Mouse (Mus musculus) liver, postnatal 0 days (tissue): ENCODE measurements around the gene Fer. TPM values are rescaled to one million over a fixed set of nuclear protein-coding genes. Genes with fewer than 3 reads are reported as not detected.

ENCODE experiments used
- ATAC-seq: fragments of 200-750 bp; cut with Nextera tagmentation; 2 replicates; pipeline ENCODE4 v1.8.0; 2017; ENCODE audit warnings: mild to moderate bottlenecking, moderate library complexity
- DNase-seq: peaks from one replicate; pipeline ENCODE4 v3.0.0-alpha.2; 2016
- H3K27ac ChIP-seq: fragments of 300-500 bp; sonication (generic); 2 replicates; pipeline ENCODE4 v1.5.1; 2014; ENCODE audit warnings: antibody characterized with exemption, moderate library complexity, mild to moderate bottlenecking, low read depth
- H3K27me3 ChIP-seq: fragments of 300-500 bp; sonication (generic); 2 replicates; pipeline ENCODE4 v1.6.1; 2014; ENCODE audit warnings: low read length, control low read depth, mixed read lengths; ENCODE audit not compliant: insufficient read depth
- H3K36me3 ChIP-seq: fragments of 300-500 bp; sonication (generic); replicated peaks from 2 replicates; pipeline ENCODE4 v1.6.1; 2014; ENCODE audit warnings: mild to moderate bottlenecking, control low read depth, low read length, moderate library complexity, mixed read lengths; ENCODE audit not compliant: insufficient read depth
- H3K4me1 ChIP-seq: fragments of 300-500 bp; sonication (generic); 2 replicates; pipeline ENCODE4 v1.6.1; 2014; ENCODE audit warnings: antibody characterized with exemption, mild to moderate bottlenecking, control low read depth; ENCODE audit not compliant: insufficient read depth
- H3K4me2 ChIP-seq: fragments of 300-500 bp; sonication (generic); 2 replicates; pipeline ENCODE4 v1.6.1; 2014; ENCODE audit warnings: low read depth, mild to moderate bottlenecking, low read length, moderate library complexity, mixed read lengths
- H3K4me3 ChIP-seq: fragments of 300-500 bp; sonication (generic); 2 replicates; pipeline ENCODE4 v1.5.1; 2014; ENCODE audit warnings: low read depth, low read length
- H3K9ac ChIP-seq: fragments of 300-500 bp; sonication (generic); replicated peaks from 2 replicates; pipeline ENCODE4 v1.6.1; 2014; ENCODE audit warnings: mild to moderate bottlenecking, moderate library complexity
- H3K9me3 ChIP-seq: fragments of 300-500 bp; sonication (generic); 2 replicates; pipeline ENCODE4 v1.6.1; 2016; ENCODE audit warnings: mild to moderate bottlenecking, control low read depth, low read length, mixed read lengths
- CTCF ChIP-seq: sonication (generic); IDR thresholded peaks from 2 replicates; pipeline ENCODE4 v1.5.1; 2016; ENCODE audit warnings: antibody characterized with exemption, low read depth
- EP300 ChIP-seq: IDR thresholded peaks from 2 replicates; pipeline ENCODE4 v1.6.1; 2016; ENCODE audit warnings: antibody characterized with exemption, low read depth, mild to moderate bottlenecking
- WGBS: fragments of 180-500 bp; shearing (Covaris S2); extraction: QIAGEN DNeasy Blood & Tissue Kit; methylation state at CpG from one replicate; pipeline ENCODE4 v1.1.7; 2014; ENCODE audit not compliant: insufficient replicate concordance; 5-methylcytosine and 5-hydroxymethylcytosine counted together
- polyA plus RNA-seq: library from polyadenylated mRNA; unstranded; fragments of >200 nt; fragmentation: Nextera tagmentation; extraction: Ambion mirVana; gene quantifications from 2 replicates; pipeline ENCODE4 v1.2.1, GENCODE M21; 2015

The Fer gene
- polyA plus RNA-seq, 1 experiment from 2014 or later = 6.3 TPM

- Histone ChIP-seq H3K27ac (no peak overlapping the region), H3K4me1 (no peaks in the 10 kb centered on the region), H3K4me3 (no peak overlapping the region), H3K27me3 (no peaks in the 10 kb centered on the region), H3K9ac (no peak overlapping the region), H3K36me3 (no peaks in the 10 kb centered on the region), H3K9me3 (no peaks in the 10 kb centered on the region), H3K4me2 (no peak overlapping the region)
- no peak for TF ChIP-seq CTCF
- TF ChIP-seq EP300 = no peak
- ATAC-seq = no peak
- DNase-seq = no peak
- 87% methylated on average over 11 of the region's 11 CpGs for WGBS
Measured at GRCm38 (mm10) chr17:64053636-64054035, 190.8 kb downstream of the Fer start.

GRCm38 (mm10) chr17:64060529-64060928, 197.7 kb downstream of the Fer start:
- DNase-seq = no peak
- no peak overlapping the region for H3K27ac ChIP-seq
- H3K4me2 ChIP-seq = no peak overlapping the region
- H3K36me3 ChIP-seq = no peaks in the 10 kb centered on the region
- no peak overlapping the region for H3K4me3 ChIP-seq
- no peaks in the 10 kb centered on the region for H3K9me3 ChIP-seq
- ATAC-seq = no peak
- no peaks in the 10 kb centered on the region for H3K4me1 ChIP-seq
- no peaks in the 10 kb centered on the region for H3K27me3 ChIP-seq
- no peak overlapping the region for H3K9ac ChIP-seq
- no peak for TF ChIP-seq EP300
- TF ChIP-seq CTCF = no peak

GRCm38 (mm10) chr17:64065243-64065642, 202.4 kb downstream of the Fer start:
- no peaks in the 10 kb centered on the region for H3K27me3 ChIP-seq
- ATAC-seq (no peak), DNase-seq (no peak)
- H3K9me3 ChIP-seq = no peaks in the 10 kb centered on the region
- TF ChIP-seq CTCF (no peak), EP300 (no peak)
- WGBS = 71% methylated on average over 3 of the region's 3 CpGs
- no peaks in the 10 kb centered on the region for H3K36me3 ChIP-seq
- H3K9ac ChIP-seq = no peak overlapping the region
- H3K4me3 ChIP-seq = no peak overlapping the region
- H3K27ac ChIP-seq = no peak overlapping the region
- H3K4me1 ChIP-seq = no peaks in the 10 kb centered on the region
- H3K4me2 ChIP-seq = no peak overlapping the region

GRCm38 (mm10) chr17:64077392-64077791, 214.5 kb downstream of the Fer start:
- DNase-seq = no peak
- H3K9me3 ChIP-seq = no peaks in the 10 kb centered on the region
- WGBS = 88% methylated on average over 7 of the region's 7 CpGs

GRCm38 (mm10) chr17:64084751-64085150, 221.9 kb downstream of the Fer start:
- no peaks in the 10 kb centered on the region for H3K27me3 ChIP-seq
- DNase-seq (no peak), ATAC-seq (no peak)
- no peak overlapping the region for H3K4me2 ChIP-seq
- no peaks in the 10 kb centered on the region; the same call in 1 of the 2 replicates for H3K36me3 ChIP-seq
- H3K9ac ChIP-seq = no peak overlapping the region
- no peaks in the 10 kb centered on the region for H3K4me1 ChIP-seq
- no peaks in the 10 kb centered on the region for H3K9me3 ChIP-seq
- WGBS = 74% methylated on average over 5 of the region's 5 CpGs
- TF ChIP-seq EP300 = no peak
- no peak for TF ChIP-seq CTCF
- H3K27ac ChIP-seq = no peak overlapping the region
- no peak overlapping the region for H3K4me3 ChIP-seq

More at GRCm38 (mm10) chr17:64077392-64077791, 214.5 kb downstream of the Fer start:
- Histone ChIP-seq H3K9ac (no peak overlapping the region), H3K4me3 (no peak overlapping the region), H3K36me3 (no peaks in the 10 kb centered on the region; the same call in 1 of the 2 replicates), H3K27me3 (no peaks in the 10 kb centered on the region), H3K27ac (no peak overlapping the region), H3K4me2 (no peak overlapping the region), H3K4me1 (no peaks in the 10 kb centered on the region)
- TF ChIP-seq CTCF (no peak), EP300 (no peak)
- ATAC-seq = no peak

- TF ChIP-seq CTCF (no peak), EP300 (no peak)
- Histone ChIP-seq H3K4me2 (no peak overlapping the region), H3K36me3 (no peaks in the 10 kb centered on the region; the same call in 1 of the 2 replicates), H3K9me3 (no peaks in the 10 kb centered on the region), H3K27me3 (no peaks in the 10 kb centered on the region), H3K9ac (no peak overlapping the region), H3K4me3 (no peak overlapping the region), H3K27ac (no peak overlapping the region), H3K4me1 (no peaks in the 10 kb centered on the region)
- 79% methylated on average over 2 of the region's 2 CpGs for WGBS
- DNase-seq = no peak
- no peak for ATAC-seq
Measured at GRCm38 (mm10) chr17:64085493-64085892, 222.6 kb downstream of the Fer start.
